Mouse (Mus musculus) CD4-positive helper T cell, adult 2 months (primary cell): ENCODE results near the gene Efnb1.

Experiments used
- DNase-seq: peaks from one replicate; pipeline ENCODE4 v3.0.0-alpha.2; 2012; ENCODE audit warnings: low read depth, missing footprints, low spot score

The Efnb1 gene

GRCm38 (mm10) chrX:99153266-99153646, 17.3 kb downstream of the Efnb1 start:
- DNase-seq = no peak

- no peak for DNase-seq
Observed at GRCm38 (mm10) chrX:99154358-99154757, 18.4 kb downstream of the Efnb1 start.

DNA sequence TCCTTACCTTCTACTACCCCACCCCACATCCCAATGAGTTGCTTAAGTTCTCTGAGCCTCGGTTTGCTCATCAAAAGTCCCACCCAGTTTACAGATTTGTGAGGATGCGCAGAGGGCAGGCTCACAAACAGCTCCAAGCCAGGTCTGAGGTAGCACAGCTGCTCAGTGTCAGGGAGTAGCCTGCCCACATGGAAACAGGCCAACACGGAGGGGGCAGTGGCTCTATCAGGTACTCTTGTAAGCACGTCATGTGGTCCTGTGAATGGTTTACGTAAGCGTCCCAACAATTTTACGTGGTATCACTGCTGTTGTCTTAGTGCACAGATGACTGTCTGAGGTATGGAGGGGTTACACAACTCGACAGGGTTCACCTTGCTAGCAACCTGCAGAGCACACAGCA, 23.1 kb downstream of the Efnb1 start:
- DNase-seq = no peak

DNA sequence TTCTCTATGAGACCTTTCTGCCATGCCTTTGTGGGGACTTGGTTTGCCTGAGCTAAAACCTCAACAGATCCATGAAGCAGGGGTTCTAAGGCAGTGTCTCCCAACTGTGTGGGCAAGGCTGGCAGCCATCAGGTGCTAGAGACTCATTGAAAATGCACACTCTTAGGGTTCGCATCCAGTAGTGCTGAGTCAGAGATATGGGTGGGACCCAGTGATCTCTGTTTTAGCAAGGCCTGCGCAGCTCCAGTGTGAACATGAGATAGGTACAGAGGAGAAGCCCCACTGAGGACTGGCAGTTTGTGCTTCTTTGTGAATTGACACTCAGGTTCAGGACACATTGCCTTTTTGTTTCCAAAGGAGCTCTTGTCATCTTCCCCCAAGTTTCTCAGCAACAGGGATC, 28.2 kb downstream of the Efnb1 start:
- DNase-seq = no peak

DNA sequence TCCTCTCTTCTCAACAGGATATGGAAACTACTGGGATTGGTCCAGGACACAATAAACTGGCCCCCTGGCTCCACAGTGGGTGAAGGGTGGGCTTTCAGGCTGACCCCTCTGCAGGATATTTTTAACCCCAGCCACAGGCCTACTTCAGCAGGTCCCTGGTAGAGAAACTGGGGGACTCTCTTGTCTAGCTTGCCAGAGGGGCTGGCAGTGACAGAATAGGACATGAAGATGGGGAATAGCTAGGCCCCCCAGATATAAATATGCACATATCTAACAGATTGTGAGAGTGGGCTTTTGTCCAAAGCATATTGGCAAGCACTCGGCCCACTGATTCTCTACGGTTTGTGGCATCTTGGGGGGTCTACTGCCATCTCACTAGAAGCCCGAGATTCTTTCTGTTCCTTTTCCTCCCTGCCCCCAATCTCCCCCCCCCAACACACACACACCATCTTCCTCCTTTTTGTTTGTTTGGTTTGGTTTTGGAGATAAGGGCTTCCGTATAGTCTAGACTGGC, 29.0 kb downstream of the Efnb1 start:
- no peak for DNase-seq

DNA sequence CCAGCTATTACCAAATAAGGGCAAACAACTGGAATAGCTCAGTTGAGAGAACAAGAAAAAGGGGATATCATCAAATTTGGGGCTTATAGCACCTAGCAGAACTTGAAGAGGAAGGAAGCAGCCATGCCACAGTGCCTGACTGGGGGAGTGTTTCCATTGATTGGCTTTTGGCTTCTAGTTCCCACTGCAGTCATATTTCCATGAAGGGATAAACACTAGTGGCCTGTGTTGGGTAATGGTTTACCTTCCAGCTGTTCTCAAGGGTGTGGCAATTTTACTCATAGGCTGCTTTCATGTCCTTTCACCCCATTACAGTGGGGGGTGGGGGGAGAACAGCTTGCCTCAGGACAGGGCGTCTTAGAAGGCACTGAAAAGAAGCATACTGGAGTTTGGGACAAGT, 31.1 kb downstream of the Efnb1 start:
- no peak for DNase-seq

DNA sequence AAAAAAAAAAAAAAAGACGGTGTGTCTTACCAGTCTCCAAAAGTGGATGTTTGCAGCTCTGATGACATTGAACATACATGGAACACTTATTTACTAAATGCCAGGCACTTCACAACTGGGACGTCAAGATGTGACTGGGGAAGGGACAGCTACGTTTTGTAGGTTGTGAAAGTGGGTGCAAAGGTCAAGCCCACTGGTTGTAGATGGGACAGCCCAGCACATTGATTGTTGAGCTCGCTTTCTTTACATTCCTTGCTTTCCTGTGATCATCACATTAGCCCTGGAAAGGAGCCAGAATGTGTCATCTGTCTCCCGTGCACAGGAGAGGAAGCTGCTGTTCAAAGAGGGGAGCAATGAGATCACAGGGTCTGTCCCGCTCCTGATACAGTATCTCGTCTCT, 31.6 kb downstream of the Efnb1 start:
- no peak for DNase-seq

DNA sequence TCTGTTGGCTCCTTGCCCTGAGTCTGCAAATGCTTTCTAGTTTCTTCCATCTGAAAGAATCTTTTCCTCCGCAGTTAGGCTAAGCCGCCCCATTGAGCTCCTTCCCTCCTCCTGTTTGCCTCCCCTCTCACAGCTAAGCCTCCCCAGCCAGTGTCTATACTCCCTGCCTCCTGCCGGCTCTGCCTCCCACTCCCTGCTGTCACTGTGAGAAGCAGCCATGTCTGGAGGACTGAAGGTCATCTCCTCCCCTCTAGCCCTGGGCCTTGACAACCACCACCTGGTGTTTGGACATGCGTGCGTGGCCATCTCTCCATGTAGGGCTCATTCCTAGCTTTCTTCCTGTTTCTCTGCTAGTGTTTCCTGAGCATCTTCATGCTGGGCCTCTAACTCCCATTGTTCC, 36.4 kb downstream of the Efnb1 start:
- no peak for DNase-seq

DNA sequence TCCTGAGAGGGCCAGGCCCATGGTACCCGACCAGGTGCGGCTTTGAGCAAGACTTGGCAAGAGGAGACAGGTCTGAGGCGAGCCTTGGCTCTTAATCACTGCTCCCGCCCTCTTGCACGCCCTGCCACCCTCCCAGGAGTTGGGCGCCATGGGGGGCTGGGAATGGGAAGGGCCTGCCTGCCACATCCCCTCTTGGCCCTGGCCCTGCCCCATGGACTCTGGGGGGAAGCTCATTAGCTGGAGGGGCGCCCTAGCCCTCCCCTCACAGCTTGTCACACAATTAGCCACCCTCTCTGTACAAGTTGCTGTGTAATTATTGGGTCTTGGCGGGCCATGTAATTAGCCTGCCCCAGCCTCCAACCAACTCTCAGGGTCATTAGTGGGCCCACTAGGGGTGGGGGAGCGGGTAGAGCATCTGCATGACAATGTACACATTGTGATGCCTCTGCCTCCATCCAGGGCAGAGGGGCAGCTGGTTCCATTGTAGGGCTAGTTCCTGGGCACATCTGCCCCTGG, 49.2 kb downstream of the Efnb1 start:
- DNase-seq = no peak

GRCm38 (mm10) chrX:99186497-99187435, 50.8 kb downstream of the Efnb1 start:
- DNase-seq = no peak

DNA sequence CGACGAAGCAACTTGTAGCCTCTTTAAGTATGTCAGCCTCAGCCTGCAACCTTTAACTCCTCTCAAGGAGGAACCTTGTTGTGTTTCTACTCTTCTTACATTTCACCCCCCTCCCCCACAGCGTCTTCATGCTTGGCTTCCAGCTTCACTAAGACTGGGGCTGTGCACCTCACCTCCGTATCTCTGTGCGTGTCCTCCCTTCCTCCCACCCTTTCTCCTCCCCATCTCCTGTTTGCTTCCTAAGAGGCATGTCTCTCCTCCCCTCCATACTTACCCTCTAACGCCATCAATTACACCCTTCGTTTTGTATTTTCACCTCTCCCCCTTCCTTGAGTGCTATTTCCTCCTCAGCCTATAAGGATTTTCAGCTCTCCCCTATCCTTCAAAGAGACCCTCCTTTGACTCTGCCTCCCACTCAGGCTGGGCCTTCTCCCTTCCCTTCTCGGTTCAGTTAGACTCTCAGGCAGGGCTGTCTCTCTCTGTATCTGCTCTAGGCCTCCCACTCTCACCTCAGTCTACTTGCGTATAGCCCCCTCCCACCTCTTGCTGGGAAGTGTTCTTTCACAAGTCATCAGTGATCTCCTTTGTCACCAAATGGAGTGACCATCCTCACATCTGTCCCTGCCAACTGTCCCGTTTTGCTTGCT, 55.6 kb downstream of the Efnb1 start:
- no peak for DNase-seq

DNA sequence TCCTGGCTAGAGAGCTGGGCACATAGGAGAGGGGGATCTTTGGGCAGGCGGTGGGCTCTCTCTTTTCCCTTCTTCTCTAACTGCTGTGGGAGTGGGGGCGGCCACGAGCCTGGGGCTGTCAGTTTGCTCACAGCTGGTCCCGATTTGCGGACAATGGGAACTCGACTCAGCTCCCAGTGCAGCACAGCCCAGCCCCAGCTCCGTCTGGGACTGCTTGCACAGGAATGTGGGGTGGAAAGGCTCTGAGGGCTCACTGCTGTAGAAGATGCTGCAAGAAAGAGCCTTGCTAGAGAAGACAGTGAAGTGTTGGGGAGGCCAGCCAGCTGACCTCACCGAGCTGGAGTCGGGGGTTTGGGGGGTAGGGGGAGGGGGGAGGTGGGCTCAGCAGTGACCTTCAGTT, 61.0 kb downstream of the Efnb1 start:
- DNase-seq = no peak

- no peak for DNase-seq
Observed at GRCm38 (mm10) chrX:99198532-99198931, 62.6 kb downstream of the Efnb1 start.
